Mouse (Mus musculus) midbrain, embryonic 16.5 days (tissue): Measurements from ENCODE around the gene Cuta. TPM values are rescaled to one million over a fixed set of nuclear protein-coding genes. Genes with fewer than 3 reads are reported as not detected.

Experiments used
- ATAC-seq: fragments of 200-750 bp; cut with Nextera tagmentation; 2 replicates; pipeline ENCODE4 v1.8.0; 2017; ENCODE audit warnings: moderate TSS enrichment
- H3K27ac ChIP-seq: fragments of 300-500 bp; sonication (generic); 2 replicates; pipeline ENCODE4 v1.5.1; 2014; ENCODE audit warnings: mild to moderate bottlenecking, low read length, mixed read lengths
- H3K27me3 ChIP-seq: fragments of 300-500 bp; sonication (generic); 2 replicates; pipeline ENCODE4 v1.6.1; 2014; ENCODE audit warnings: low read depth, low read length, mixed read lengths; ENCODE audit not compliant: control insufficient read depth, insufficient read depth
- H3K36me3 ChIP-seq: fragments of 300-500 bp; sonication (generic); 2 replicates; pipeline ENCODE4 v1.6.1; 2014; ENCODE audit warnings: mild to moderate bottlenecking, low read length, moderate library complexity, mixed read lengths; ENCODE audit not compliant: control insufficient read depth, insufficient read depth
- H3K4me1 ChIP-seq: fragments of 300-500 bp; sonication (generic); 2 replicates; pipeline ENCODE4 v1.6.1; 2014; ENCODE audit warnings: mild to moderate bottlenecking, low read length, mixed read lengths; ENCODE audit not compliant: control insufficient read depth, insufficient read depth
- H3K4me2 ChIP-seq: fragments of 300-500 bp; sonication (generic); 2 replicates; pipeline ENCODE4 v1.6.1; 2014; ENCODE audit warnings: mild to moderate bottlenecking, low read length, mixed read lengths
- H3K4me3 ChIP-seq: fragments of 300-500 bp; sonication (generic); 2 replicates; pipeline ENCODE4 v1.5.1; 2014; ENCODE audit warnings: low read depth, mild to moderate bottlenecking, low read length, moderate library complexity, mixed read lengths
- H3K9ac ChIP-seq: fragments of 300-500 bp; sonication (generic); 2 replicates; pipeline ENCODE4 v1.6.1; 2014; ENCODE audit warnings: low read depth, low read length, mixed read lengths
- H3K9me3 ChIP-seq: fragments of 300-500 bp; sonication (generic); replicated peaks from 2 replicates; pipeline ENCODE4 v1.6.1; 2014; ENCODE audit warnings: mild to moderate bottlenecking, low read length, mixed read lengths; ENCODE audit not compliant: control insufficient read depth, poor library complexity, severe bottlenecking
- WGBS: fragments of 180-500 bp; shearing (Covaris S2); extraction: QIAGEN DNeasy Blood & Tissue Kit; methylation state at CpG from one replicate; pipeline ENCODE4 v1.1.7; 2014; 5-methylcytosine and 5-hydroxymethylcytosine counted together
- polyA plus RNA-seq: library from polyadenylated mRNA; unstranded; fragments of >200 nt; fragmentation: Nextera tagmentation; extraction: Ambion mirVana; gene quantifications from 2 replicates; pipeline ENCODE4 v1.2.1, GENCODE M21; 2015

Gene Cuta
- polyA plus RNA-seq, 1 experiment from 2014 or later: 130 TPM

- Histone ChIP-seq H3K27ac (peak within 1 kb of the TSS; percentile 76), H3K27me3 (no peaks in the 10 kb centered on the region), H3K4me1 (peaks cover 38% of the 10 kb centered on the region), H3K9me3 (no peaks in the 10 kb centered on the region), H3K4me2 (peak within 1 kb of the TSS; percentile 97), H3K9ac (peak within 1 kb of the TSS; percentile 87), H3K36me3 (peaks cover 11% of the 10 kb centered on the region), H3K4me3 (peak within 1 kb of the TSS; percentile 83)
- ATAC-seq: peak; percentile 99
- under 1% methylated on average over 74 of the region's 75 CpGs for WGBS
Observed at GRCm38 (mm10) chr17:26972703-26973574, 33.6 kb upstream of the Cuta start, which contains the start of gene Zbtb9. Gene Zbtb9 (plus strand): TSS chr17:26973167.

DNA sequence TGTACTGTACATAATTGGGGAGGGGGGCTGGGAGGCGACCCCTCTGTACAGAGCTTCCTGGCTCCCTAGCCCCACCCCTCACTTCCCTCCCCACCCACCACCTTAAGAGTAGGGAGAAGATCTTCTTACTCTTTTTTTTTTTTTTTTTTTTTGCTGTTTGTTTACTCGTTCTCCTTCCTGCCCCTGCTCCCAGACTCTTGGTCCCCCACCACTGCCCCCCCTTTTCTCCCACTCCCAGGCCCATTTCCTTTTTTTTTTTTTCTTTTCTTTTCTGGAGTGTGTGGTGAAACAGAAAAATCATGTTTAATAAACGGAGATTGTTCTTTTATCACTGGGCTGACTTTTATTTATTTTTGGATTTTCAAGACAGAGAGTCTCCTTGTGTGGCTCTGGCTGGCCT is 32.7 kb upstream of the Cuta start:
- Histone ChIP-seq H3K4me2 (peak overlapping the region; percentile 88), H3K4me1 (peaks cover 38% of the 10 kb centered on the region), H3K4me3 (peak overlapping the region; percentile 83), H3K27ac (peak overlapping the region; percentile 76), H3K27me3 (no peaks in the 10 kb centered on the region), H3K9me3 (no peaks in the 10 kb centered on the region), H3K9ac (peak overlapping the region; percentile 87), H3K36me3 (peaks cover 15% of the 10 kb centered on the region)
- ATAC-seq: no peak
- WGBS: 7% methylated on average over 3 of the region's 3 CpGs

DNA sequence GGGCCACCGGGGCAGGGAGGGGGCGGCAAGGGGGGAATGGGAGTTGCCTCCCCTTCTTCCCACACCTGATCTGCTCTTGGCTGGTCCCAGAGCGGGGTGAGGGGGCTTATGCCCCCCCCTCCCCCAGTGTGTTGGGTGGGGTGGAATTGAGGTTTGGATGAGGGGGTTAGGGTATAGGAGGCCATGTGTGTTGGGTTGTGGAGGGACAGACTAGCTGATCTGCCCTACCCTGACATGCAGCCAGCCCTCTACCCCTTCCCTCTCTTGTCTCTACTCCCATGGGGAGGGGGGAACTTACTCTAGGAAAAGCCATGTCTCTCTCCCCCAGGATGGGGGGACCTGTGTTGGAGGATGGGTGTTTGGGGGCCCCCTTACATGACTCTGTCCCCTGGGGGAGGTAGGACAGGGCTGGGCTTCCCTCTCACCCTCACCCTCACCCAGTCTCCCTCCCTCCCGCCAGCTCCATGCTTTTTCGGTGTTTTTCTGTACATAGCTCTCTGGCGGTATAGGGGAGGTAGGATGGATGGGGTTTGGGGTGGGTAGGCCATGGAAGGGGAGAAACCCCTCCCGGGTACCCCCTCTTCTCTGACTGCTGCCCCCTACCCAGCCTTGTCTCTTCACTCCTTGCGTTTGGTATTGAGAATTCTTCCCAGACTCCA is 32.0 kb upstream of the Cuta start:
- 0 out of 2 replicates have a peak overlapping the region, but pooled peaks have one; percentile 17 for H3K9ac ChIP-seq
- H3K4me3 ChIP-seq: no peak overlapping the region
- peaks cover 22% of the 10 kb centered on the region for H3K36me3 ChIP-seq
- peaks cover 34% of the 10 kb centered on the region for H3K4me1 ChIP-seq
- ATAC-seq: no peak
- H3K27me3 ChIP-seq: no peaks in the 10 kb centered on the region
- H3K27ac ChIP-seq: no peak overlapping the region
- WGBS: 44% methylated on average over 6 of the region's 8 CpGs
- H3K4me2 ChIP-seq: no peak overlapping the region
- H3K9me3 ChIP-seq: no peaks in the 10 kb centered on the region

GRCm38 (mm10) chr17:26970221-26970620 is 30.9 kb upstream of the Cuta start:
- no peaks in the 10 kb centered on the region for H3K9me3 ChIP-seq
- H3K4me2 ChIP-seq: no peak overlapping the region
- WGBS: 83% methylated on average over 7 of the region's 12 CpGs
- no peaks in the 10 kb centered on the region for H3K27me3 ChIP-seq
- H3K36me3 ChIP-seq: peaks cover 30% of the 10 kb centered on the region
- no peak overlapping the region for H3K9ac ChIP-seq
- ATAC-seq: no peak
- no peak overlapping the region for H3K4me3 ChIP-seq
- H3K4me1 ChIP-seq: peaks cover 24% of the 10 kb centered on the region
- no peak overlapping the region for H3K27ac ChIP-seq

GRCm38 (mm10) chr17:26969257-26969656 is 29.9 kb upstream of the Cuta start:
- no peaks in the 10 kb centered on the region for H3K27me3 ChIP-seq
- WGBS: 87% methylated on average over 6 of the region's 6 CpGs
- no peak overlapping the region for H3K27ac ChIP-seq
- no peak overlapping the region for H3K4me3 ChIP-seq
- no peaks in the 10 kb centered on the region for H3K9me3 ChIP-seq
- no peak overlapping the region for H3K4me2 ChIP-seq
- peaks cover 17% of the 10 kb centered on the region for H3K4me1 ChIP-seq
- peaks cover 36% of the 10 kb centered on the region for H3K36me3 ChIP-seq
- no peak for ATAC-seq
- H3K9ac ChIP-seq: no peak overlapping the region

GRCm38 (mm10) chr17:26968200-26968611 is 28.8 kb upstream of the Cuta start:
- WGBS: 84% methylated on average over 6 of the region's 6 CpGs
- no peak for ATAC-seq
- no peak overlapping the region for H3K9ac ChIP-seq
- no peak overlapping the region for H3K27ac ChIP-seq
- H3K4me1 ChIP-seq: peaks cover 9% of the 10 kb centered on the region
- H3K9me3 ChIP-seq: no peaks in the 10 kb centered on the region
- H3K4me3 ChIP-seq: no peak overlapping the region
- no peaks in the 10 kb centered on the region for H3K27me3 ChIP-seq
- H3K36me3 ChIP-seq: peaks cover 42% of the 10 kb centered on the region
- H3K4me2 ChIP-seq: no peak overlapping the region

- ATAC-seq: no peak
- Histone ChIP-seq H3K4me1 (peaks cover 8% of the 10 kb centered on the region), H3K36me3 (peaks cover 48% of the 10 kb centered on the region), H3K27me3 (no peaks in the 10 kb centered on the region), H3K9ac (no peak overlapping the region), H3K4me2 (no peak overlapping the region), H3K9me3 (no peaks in the 10 kb centered on the region), H3K27ac (no peak overlapping the region), H3K4me3 (no peak overlapping the region)
- 90% methylated on average over 6 of the region's 6 CpGs for WGBS
Observed at GRCm38 (mm10) chr17:26967477-26967876, 28.1 kb upstream of the Cuta start.

DNA sequence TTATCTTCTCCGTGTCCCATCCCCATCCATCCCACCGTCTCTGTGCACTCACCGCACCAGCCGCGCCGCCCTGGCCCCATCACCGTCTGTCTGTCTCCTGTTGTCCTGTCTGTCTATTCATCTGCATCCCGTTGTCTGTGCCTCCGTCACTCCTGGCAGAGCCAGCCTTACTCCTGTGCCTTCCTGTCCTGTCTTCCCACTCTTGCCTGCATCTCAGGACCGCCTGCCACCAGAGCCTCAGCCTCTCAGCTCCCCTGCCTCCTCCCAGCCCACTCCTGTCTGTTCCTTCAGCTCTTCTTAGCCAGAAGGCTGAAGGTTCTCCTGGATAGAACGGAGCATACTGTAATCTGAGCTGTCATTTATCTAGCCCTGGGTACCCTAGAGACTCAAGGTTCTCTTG is 27.6 kb upstream of the Cuta start:
- Histone ChIP-seq H3K27me3 (no peaks in the 10 kb centered on the region), H3K9ac (no peak overlapping the region), H3K9me3 (no peaks in the 10 kb centered on the region), H3K4me3 (no peak overlapping the region), H3K4me1 (peaks cover 3% of the 10 kb centered on the region), H3K36me3 (peaks cover 53% of the 10 kb centered on the region), H3K27ac (no peak overlapping the region), H3K4me2 (no peak overlapping the region)
- 89% methylated on average over 11 of the region's 11 CpGs for WGBS
- ATAC-seq: no peak
